Mouse (Mus musculus) forebrain, embryonic 13.5 days (tissue): Measurements from ENCODE around the gene Ola1. TPM values are rescaled to one million over a fixed set of nuclear protein-coding genes. Genes with fewer than 3 reads are reported as not detected.

Source experiments
- ATAC-seq: fragments of 200-750 bp; cut with Nextera tagmentation; 2 replicates; pipeline ENCODE4 v1.8.0; 2017
- H3K27ac ChIP-seq: fragments of 300-500 bp; sonication (generic); 2 replicates; pipeline ENCODE4 v1.5.1; 2015; ENCODE audit warnings: inconsistent platforms, mild to moderate bottlenecking, moderate library complexity
- H3K27me3 ChIP-seq: fragments of 300-500 bp; sonication (generic); 2 replicates; pipeline ENCODE4 v1.6.1; 2015; ENCODE audit warnings: mild to moderate bottlenecking, inconsistent platforms
- H3K36me3 ChIP-seq: fragments of 300-500 bp; sonication (generic); 2 replicates; pipeline ENCODE4 v1.6.1; 2015; ENCODE audit warnings: mild to moderate bottlenecking, inconsistent platforms; ENCODE audit not compliant: poor library complexity, severe bottlenecking
- H3K4me1 ChIP-seq: fragments of 300-500 bp; sonication (generic); 2 replicates; pipeline ENCODE4 v1.6.1; 2015; ENCODE audit warnings: inconsistent platforms
- H3K4me2 ChIP-seq: fragments of 300-500 bp; sonication (generic); 2 replicates; pipeline ENCODE4 v1.6.1; 2015; ENCODE audit warnings: inconsistent platforms, mild to moderate bottlenecking, moderate library complexity
- H3K4me3 ChIP-seq: fragments of 300-500 bp; sonication (generic); 2 replicates; pipeline ENCODE4 v1.5.1; 2015; ENCODE audit warnings: mild to moderate bottlenecking, inconsistent platforms
- H3K9ac ChIP-seq: fragments of 300-500 bp; sonication (generic); 2 replicates; pipeline ENCODE4 v1.6.1; 2015; ENCODE audit warnings: mild to moderate bottlenecking, inconsistent platforms
- H3K9me3 ChIP-seq: fragments of 300-500 bp; sonication (generic); replicated peaks from 2 replicates; pipeline ENCODE4 v1.6.1; 2016; ENCODE audit warnings: inconsistent platforms
- WGBS: fragments of 180-500 bp; shearing (Covaris S2); methylation state at CpG from one replicate; pipeline ENCODE4 v1.1.7; 2015; 5-methylcytosine and 5-hydroxymethylcytosine counted together
- polyA plus RNA-seq: library from polyadenylated mRNA; unstranded; fragments of >200 nt; fragmentation: Nextera tagmentation; extraction: Ambion mirVana; gene quantifications from 2 replicates; pipeline ENCODE4 v1.2.1, GENCODE M21; 2015

Ola1 gene
- polyA plus RNA-seq, 1 experiment from 2014 or later, result 115 TPM

- Histone ChIP-seq H3K4me1 (peaks cover 21% of the 10 kb centered on the region), H3K4me3 (no peak overlapping the region), H3K4me2 (no peak overlapping the region), H3K36me3 (no peaks in the 10 kb centered on the region), H3K9ac (no peak overlapping the region), H3K27me3 (no peaks in the 10 kb centered on the region; the same call in 1 of the 2 replicates), H3K27ac (no peak overlapping the region), H3K9me3 (no peaks in the 10 kb centered on the region)
- ATAC-seq, result no peak
- 93% methylated on average over 2 of the region's 2 CpGs for WGBS
Observed at GRCm38 (mm10) chr2:73081861-73082260, 136.9 kb downstream of the Ola1 start.

DNA sequence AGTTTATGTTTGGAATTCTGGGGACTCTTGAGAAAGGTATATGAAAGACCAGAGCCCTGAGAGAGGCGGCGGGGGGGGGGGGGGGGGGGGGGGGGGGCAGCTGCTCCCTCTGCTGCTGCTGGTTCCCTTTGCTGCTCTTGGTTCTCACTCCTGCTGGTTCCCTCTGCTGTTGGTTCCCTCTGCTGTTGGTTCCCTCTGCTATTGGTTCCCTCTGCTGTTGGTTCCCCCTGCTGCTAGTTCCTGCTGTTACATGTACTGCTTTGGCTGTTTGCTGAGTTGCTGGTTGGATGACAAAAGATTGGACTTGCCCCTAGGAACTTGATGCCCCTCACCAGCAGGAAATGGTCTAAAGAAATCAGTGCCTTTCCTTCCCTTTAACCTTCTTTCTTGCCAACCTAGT, 138.6 kb downstream of the Ola1 start:
- no peak overlapping the region for H3K4me3 ChIP-seq
- no CpG with 5 or more reads among the region's 2 CpGs for WGBS
- ATAC-seq, result no peak

GRCm38 (mm10) chr2:73079311-73079710, 139.4 kb downstream of the Ola1 start:
- H3K4me1 ChIP-seq, result peaks cover 6% of the 10 kb centered on the region
- H3K27ac ChIP-seq, result no peak overlapping the region
- H3K9me3 ChIP-seq, result peaks cover 4% of the 10 kb centered on the region; the same call in 1 of the 2 replicates
- no peaks in the 10 kb centered on the region for H3K36me3 ChIP-seq
- WGBS, result 74% methylated on average over 15 of the region's 15 CpGs
- H3K27me3 ChIP-seq, result no peaks in the 10 kb centered on the region; the same call in 1 of the 2 replicates
- no peak overlapping the region for H3K4me2 ChIP-seq
- no peak for ATAC-seq
- no peak overlapping the region for H3K4me3 ChIP-seq
- no peak overlapping the region for H3K9ac ChIP-seq

More for the DNA sequence above, 138.6 kb downstream of the Ola1 start:
- H3K36me3 ChIP-seq, result no peaks in the 10 kb centered on the region
- no peak overlapping the region for H3K27ac ChIP-seq
- no peaks in the 10 kb centered on the region; the same call in 1 of the 2 replicates for H3K27me3 ChIP-seq
- no peak overlapping the region for H3K4me2 ChIP-seq
- peaks cover 4% of the 10 kb centered on the region; the same call in 1 of the 2 replicates for H3K9me3 ChIP-seq
- peaks cover 7% of the 10 kb centered on the region for H3K4me1 ChIP-seq
- H3K9ac ChIP-seq, result no peak overlapping the region

DNA sequence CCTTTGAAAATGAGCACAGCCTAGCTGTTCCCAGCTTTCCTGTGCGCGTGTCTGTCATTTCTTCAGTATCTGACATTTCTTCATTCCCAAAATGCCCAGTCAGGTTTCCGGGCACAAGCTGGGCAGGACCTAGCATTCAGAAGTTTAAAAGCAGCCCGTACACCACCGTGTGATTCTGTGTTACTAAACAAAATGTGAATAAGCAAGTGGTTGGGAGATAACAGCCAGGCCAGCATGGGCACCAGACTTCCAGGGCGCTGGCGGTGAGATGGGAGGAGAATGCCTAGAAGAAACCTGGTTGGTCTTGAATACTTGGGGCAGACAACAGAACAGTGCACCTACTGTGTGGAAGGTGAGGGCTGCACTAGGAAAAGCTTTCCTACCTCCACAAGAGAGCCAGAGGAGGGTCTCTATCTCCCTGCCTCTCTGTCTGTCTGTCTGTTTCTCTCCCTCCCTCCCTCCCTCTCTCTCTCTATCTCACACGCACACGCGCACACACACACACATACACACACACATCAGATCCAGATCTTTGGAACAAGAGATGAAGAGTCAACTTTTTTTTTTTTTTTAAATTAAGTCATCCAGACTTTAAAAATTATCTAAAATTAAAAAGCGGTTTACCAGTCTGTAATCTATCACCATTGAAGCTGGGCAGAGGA, 144.8 kb downstream of the Ola1 start:
- no peak for ATAC-seq
- WGBS, result 93% methylated on average over 11 of the region's 11 CpGs

DNA sequence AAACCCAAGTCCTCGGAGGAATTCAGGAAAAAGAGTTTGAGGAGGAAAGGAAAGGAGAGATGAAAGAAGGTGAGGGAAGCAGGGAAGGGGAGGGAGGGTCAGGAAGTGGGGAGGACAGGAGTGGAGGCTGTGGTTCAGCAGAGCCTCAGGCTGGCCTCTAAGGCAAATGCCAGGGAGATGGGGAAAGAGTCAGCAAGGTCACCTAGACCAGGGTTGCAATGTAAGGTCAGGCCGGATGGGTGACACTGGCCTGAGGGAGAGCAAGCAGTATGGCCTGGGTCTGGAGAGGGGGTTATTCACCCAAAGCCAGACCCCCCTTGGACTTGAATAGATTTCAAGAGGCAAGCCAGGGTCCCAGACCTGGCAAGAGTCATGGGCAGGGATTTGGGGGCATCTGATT, 147.5 kb downstream of the Ola1 start:
- H3K36me3 ChIP-seq, result no peaks in the 10 kb centered on the region
- H3K27me3 ChIP-seq, result no peaks in the 10 kb centered on the region
- peaks cover 1% of the 10 kb centered on the region; the same call in 1 of the 2 replicates for H3K9me3 ChIP-seq
- 77% methylated on average over 2 of the region's 2 CpGs for WGBS
- no peak overlapping the region for H3K27ac ChIP-seq
- H3K4me2 ChIP-seq, result no peak overlapping the region
- no peak overlapping the region for H3K4me3 ChIP-seq
- no peak overlapping the region for H3K9ac ChIP-seq
- H3K4me1 ChIP-seq, result peaks cover 5% of the 10 kb centered on the region; the same call in 1 of the 2 replicates
- no peak for ATAC-seq

More for the DNA sequence above, 144.8 kb downstream of the Ola1 start:
- Histone ChIP-seq H3K4me3 (no peak overlapping the region), H3K4me1 (peaks cover 5% of the 10 kb centered on the region; the same call in 1 of the 2 replicates), H3K27me3 (no peaks in the 10 kb centered on the region; the same call in 1 of the 2 replicates), H3K27ac (no peak overlapping the region), H3K9me3 (peaks cover 4% of the 10 kb centered on the region; the same call in 1 of the 2 replicates), H3K4me2 (no peak overlapping the region), H3K9ac (no peak overlapping the region), H3K36me3 (no peaks in the 10 kb centered on the region)

GRCm38 (mm10) chr2:73070449-73071076, 148.2 kb downstream of the Ola1 start:
- H3K9me3 ChIP-seq, result no peaks in the 10 kb centered on the region
- ATAC-seq, result no peak
- H3K4me2 ChIP-seq, result no peak overlapping the region
- H3K36me3 ChIP-seq, result no peaks in the 10 kb centered on the region
- H3K4me1 ChIP-seq, result peaks cover 5% of the 10 kb centered on the region; the same call in 1 of the 2 replicates
- no peak overlapping the region for H3K27ac ChIP-seq
- H3K27me3 ChIP-seq, result no peaks in the 10 kb centered on the region
- H3K9ac ChIP-seq, result no peak overlapping the region
- H3K4me3 ChIP-seq, result no peak overlapping the region
- WGBS, result 30% methylated on average over 10 of the region's 10 CpGs

- Histone ChIP-seq H3K4me2 (no peak overlapping the region), H3K27ac (no peak overlapping the region), H3K27me3 (no peaks in the 10 kb centered on the region), H3K36me3 (no peaks in the 10 kb centered on the region), H3K4me1 (peaks cover 5% of the 10 kb centered on the region; the same call in 1 of the 2 replicates), H3K9ac (no peak overlapping the region), H3K4me3 (no peak overlapping the region), H3K9me3 (no peaks in the 10 kb centered on the region)
- WGBS, result 95% methylated on average over 7 of the region's 7 CpGs
- ATAC-seq, result no peak
Observed at GRCm38 (mm10) chr2:73069223-73069825, 149.4 kb downstream of the Ola1 start.

DNA sequence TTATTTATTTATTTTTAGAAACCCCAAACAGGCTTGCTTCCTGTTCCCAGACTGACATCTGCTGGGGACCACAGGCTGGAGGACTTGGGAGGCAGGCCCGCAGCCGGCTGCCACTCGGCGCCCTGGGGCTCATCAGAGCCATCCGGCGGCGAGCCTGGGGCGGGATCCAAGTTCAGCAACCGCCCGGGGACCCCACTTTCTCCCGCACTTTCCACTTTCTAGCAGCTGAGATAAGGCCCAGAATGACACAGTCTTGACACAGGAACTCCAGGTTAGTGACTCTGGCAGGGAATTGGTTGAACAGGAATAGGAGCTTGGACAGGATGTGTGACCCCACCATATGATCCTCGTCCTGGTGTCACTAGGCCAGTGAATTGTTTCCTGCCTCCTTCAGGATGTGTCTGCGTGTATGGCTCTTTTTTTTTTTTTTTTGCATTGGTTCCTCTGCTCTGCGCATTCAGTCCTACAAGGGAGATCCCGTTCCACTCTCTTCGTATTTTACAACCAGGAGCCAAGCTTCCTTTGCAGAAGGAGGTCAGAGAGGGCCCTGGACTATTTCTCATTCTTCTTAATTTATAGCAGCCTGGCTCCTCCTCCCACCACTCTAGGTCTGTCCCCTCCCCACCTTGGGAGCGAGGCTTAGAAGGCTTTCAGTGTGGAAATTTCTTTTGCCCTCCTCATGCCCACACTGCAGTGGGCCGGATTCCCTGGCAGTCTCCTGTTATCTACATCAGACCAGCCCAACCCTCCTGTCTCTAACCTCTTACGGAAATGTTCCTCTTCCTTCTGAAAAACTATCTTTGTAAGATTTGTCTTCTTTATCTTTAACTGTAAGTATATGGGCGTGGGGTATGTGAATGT, 152.2 kb downstream of the Ola1 start:
- Histone ChIP-seq H3K27me3 (no peaks in the 10 kb centered on the region), H3K4me3 (no peak overlapping the region), H3K9me3 (no peaks in the 10 kb centered on the region), H3K4me2 (no peak overlapping the region), H3K27ac (no peak overlapping the region), H3K9ac (no peak overlapping the region), H3K36me3 (no peaks in the 10 kb centered on the region), H3K4me1 (peaks cover 5% of the 10 kb centered on the region; the same call in 1 of the 2 replicates)
- ATAC-seq, result no peak
- WGBS, result 36% methylated on average over 20 of the region's 20 CpGs

DNA sequence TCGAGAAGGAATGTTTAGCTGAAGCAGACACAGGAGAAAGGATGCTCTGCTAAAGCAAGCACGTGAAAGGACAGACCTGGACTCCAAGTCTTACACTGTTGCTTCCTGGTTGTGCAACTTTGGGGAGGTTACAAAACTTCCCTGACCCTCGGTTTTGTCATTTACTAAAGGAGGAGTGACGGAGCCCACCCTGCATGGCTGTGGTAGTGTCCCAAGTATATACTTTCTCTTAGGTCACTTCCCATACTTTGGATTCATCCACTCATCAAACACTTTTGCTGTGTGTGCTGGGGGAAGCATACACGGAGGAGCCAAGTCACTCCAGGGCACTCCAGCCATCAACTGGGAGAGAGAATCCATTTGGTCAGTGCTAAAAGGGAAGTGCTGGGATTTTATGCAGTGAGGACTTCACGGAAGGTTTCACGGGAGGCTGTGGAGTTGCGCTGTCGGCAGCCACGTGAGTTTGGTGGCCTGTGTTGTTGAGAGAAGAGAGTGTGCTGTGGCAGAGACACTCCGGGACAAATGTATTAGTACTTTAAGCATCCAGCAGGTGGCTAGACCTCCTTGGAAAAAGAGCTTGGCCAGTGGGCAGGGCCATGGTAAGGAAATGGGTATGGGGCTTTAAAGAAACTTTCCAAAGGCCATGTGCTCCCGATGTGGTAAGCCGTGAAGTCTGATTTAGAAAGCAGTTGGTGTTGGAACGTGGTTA, 154.7 kb downstream of the Ola1 start:
- Histone ChIP-seq H3K4me3 (no peak overlapping the region), H3K36me3 (no peaks in the 10 kb centered on the region), H3K27me3 (no peaks in the 10 kb centered on the region), H3K4me1 (no peaks in the 10 kb centered on the region), H3K9ac (no peak overlapping the region), H3K4me2 (no peak overlapping the region), H3K9me3 (no peaks in the 10 kb centered on the region), H3K27ac (no peak overlapping the region)
- WGBS, result 80% methylated on average over 14 of the region's 14 CpGs
- no peak for ATAC-seq

- 77% methylated on average over 6 of the region's 6 CpGs for WGBS
- H3K36me3 ChIP-seq, result no peaks in the 10 kb centered on the region
- no peaks in the 10 kb centered on the region for H3K27me3 ChIP-seq
- H3K9me3 ChIP-seq, result no peaks in the 10 kb centered on the region
- no peak overlapping the region for H3K4me3 ChIP-seq
- H3K4me1 ChIP-seq, result no peaks in the 10 kb centered on the region
- no peak overlapping the region for H3K9ac ChIP-seq
- no peak overlapping the region for H3K4me2 ChIP-seq
- ATAC-seq, result no peak
- H3K27ac ChIP-seq, result no peak overlapping the region
Observed at GRCm38 (mm10) chr2:73060259-73060585, 158.5 kb downstream of the Ola1 start.

GRCm38 (mm10) chr2:73059550-73060258, 159.0 kb downstream of the Ola1 start:
- Histone ChIP-seq H3K4me1 (no peaks in the 10 kb centered on the region), H3K4me3 (no peak overlapping the region), H3K36me3 (no peaks in the 10 kb centered on the region), H3K9ac (no peak overlapping the region), H3K9me3 (no peaks in the 10 kb centered on the region), H3K27me3 (no peaks in the 10 kb centered on the region), H3K4me2 (no peak overlapping the region), H3K27ac (no peak overlapping the region)
- WGBS, result 42% methylated on average over 12 of the region's 12 CpGs
- no peak for ATAC-seq
